Mouse (Mus musculus) v-Abl transformed pro-B cells (cell line): ENCODE results near the gene Zc3h13.

Source experiments
- in situ Hi-C, 2 experiments: fragments of 400-800 bp; cut with MboI; formaldehyde crosslinking; loops; one replicate each; pipeline ENCODE4 v1.15.1; 2025; ENCODE audit not compliant: unreplicated experiment in 2 of 2

Gene Zc3h13

GRCm38 (mm10) chr14:75284193-75284915, at the start of gene Zc3h13:
Zc3h13 (plus strand) TSS chr14:75284373.
- in situ Hi-C loops = loop anchor here in 1 of 2 experiments (10.0 to 25.0 kb wide), 2 partner anchors 560 to 828 kb away; partner anchors contain the start of genes Gpalpp1, Nufip1 and Tpt1

GRCm38 (mm10) chr14:75235552-75235951, 48.6 kb upstream of the Zc3h13 start:
- in situ Hi-C loops = loop anchor here in 1 of 2 experiments (10.0 kb wide), 1 partner anchor 409 kb away; the partner anchor contains the start of gene Erich6b

GRCm38 (mm10) chr14:75235955-75236635, 48.1 kb upstream of the Zc3h13 start:
- in situ Hi-C loops = loop anchor here in 1 of 2 experiments (10.0 kb wide), 1 partner anchor 409 kb away; the partner anchor contains the start of gene Erich6b

GRCm38 (mm10) chr14:75236636-75237003, 47.6 kb upstream of the Zc3h13 start:
- in situ Hi-C loops = loop anchor here in 1 of 2 experiments (10.0 kb wide), 1 partner anchor 408 kb away; the partner anchor contains the start of gene Erich6b

- in situ Hi-C loops = loop anchor here in 1 of 2 experiments (10.0 kb wide), 1 partner anchor 408 kb away; the partner anchor contains the start of gene Erich6b
These were observed 47.1 kb upstream of the Zc3h13 start for GRCm38 (mm10) chr14:75237096-75237495.

- in situ Hi-C loops = loop anchor here in 1 of 2 experiments (10.0 kb wide), 1 partner anchor 407 kb away; the partner anchor contains the start of gene Erich6b
These were observed 46.0 kb upstream of the Zc3h13 start for GRCm38 (mm10) chr14:75238054-75238692.

- in situ Hi-C loops = no loop called here
These were observed 42.1 kb upstream of the Zc3h13 start, which contains the start of gene Cpb2 for GRCm38 (mm10) chr14:75242087-75242486. Cpb2 (plus strand) TSS chr14:75242287.

- in situ Hi-C loops = no loop called here
These were observed 37.9 kb upstream of the Zc3h13 start for GRCm38 (mm10) chr14:75246024-75247000.

GRCm38 (mm10) chr14:75250432-75250831, 33.7 kb upstream of the Zc3h13 start:
- in situ Hi-C loops = loop anchor here in 1 of 2 experiments (25.0 kb wide), 1 partner anchor 1762 kb away; no protein-coding TSS in a partner anchor

GRCm38 (mm10) chr14:75256521-75256920, 27.7 kb upstream of the Zc3h13 start:
- in situ Hi-C loops = loop anchor here in 1 of 2 experiments (25.0 kb wide), 1 partner anchor 1756 kb away; no protein-coding TSS in a partner anchor

GRCm38 (mm10) chr14:75269531-75269930, 14.6 kb upstream of the Zc3h13 start:
- in situ Hi-C loops = loop anchor here in 1 of 2 experiments (25.0 kb wide), 1 partner anchor 1743 kb away; no protein-coding TSS in a partner anchor

- in situ Hi-C loops = loop anchor here in 1 of 2 experiments (10.0 to 25.0 kb wide), 2 partner anchors 565 to 833 kb away; partner anchors contain the start of genes Gpalpp1, Nufip1 and Tpt1
These were observed 4.5 kb upstream of the Zc3h13 start for GRCm38 (mm10) chr14:75279716-75280115.

- in situ Hi-C loops = loop anchor here in 1 of 2 experiments (10.0 to 25.0 kb wide), 2 partner anchors 564 to 832 kb away; partner anchors contain the start of genes Gpalpp1, Nufip1 and Tpt1
These were observed 3.8 kb upstream of the Zc3h13 start for GRCm38 (mm10) chr14:75280406-75280805.

GRCm38 (mm10) chr14:75283609-75284192, 472 bp upstream of the Zc3h13 start:
- in situ Hi-C loops = loop anchor here in 1 of 2 experiments (10.0 to 25.0 kb wide), 2 partner anchors 561 to 829 kb away; partner anchors contain the start of genes Gpalpp1, Nufip1 and Tpt1

GRCm38 (mm10) chr14:75301081-75301480, 16.9 kb downstream of the Zc3h13 start:
- in situ Hi-C loops = no loop called here

- in situ Hi-C loops = no loop called here
These were observed 19.6 kb downstream of the Zc3h13 start for GRCm38 (mm10) chr14:75303807-75304206.

- in situ Hi-C loops = no loop called here
These were observed 23.7 kb downstream of the Zc3h13 start for GRCm38 (mm10) chr14:75307855-75308254.

- in situ Hi-C loops = no loop called here
These were observed 25.3 kb downstream of the Zc3h13 start for GRCm38 (mm10) chr14:75309336-75309992.
